Mouse (Mus musculus): ENCODE measurements at regions not wholly inside any gene's neighbourhood (a gene's known extent, or its start where the extent isn't known, plus 50 kb on each side); places are given as distances from the start of the nearest gene placed in this dataset.

DNA sequence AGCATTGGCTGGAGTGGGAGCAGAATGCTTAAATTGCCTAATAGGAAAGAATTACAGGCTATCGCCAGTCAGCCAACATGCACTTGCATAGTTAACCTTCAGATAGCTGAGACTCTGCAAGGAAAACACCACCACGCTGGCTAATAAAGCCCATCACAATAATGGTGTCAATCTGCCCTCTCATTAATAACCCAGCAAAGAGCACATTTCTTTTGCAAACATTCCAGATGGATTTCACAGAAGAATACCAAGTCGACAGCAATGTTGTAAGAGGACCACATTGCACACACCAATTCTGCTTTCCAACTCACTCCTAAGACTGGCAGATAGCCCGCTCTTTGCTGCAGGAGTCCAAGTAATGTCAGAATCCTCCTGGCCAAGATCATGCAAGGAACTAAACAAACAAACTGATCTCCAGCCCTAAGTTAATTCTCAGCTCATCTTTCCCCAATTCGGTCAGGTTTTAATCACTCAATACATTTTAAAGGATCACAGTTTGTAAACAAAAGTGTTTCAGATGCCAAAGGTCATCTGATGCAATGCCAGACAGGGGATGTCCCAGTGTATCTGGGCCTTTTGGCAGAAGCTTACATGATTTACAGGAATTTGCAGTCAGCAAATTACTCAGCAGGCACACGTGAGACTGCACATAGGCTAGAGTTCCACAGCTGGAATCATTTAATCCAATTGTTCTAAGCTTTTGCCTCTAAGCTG, 198.4 kb downstream of the Klf6 start:
- in situ Hi-C loops (cut with MboI; ENCODE audit: low sequenced_read_pairs) = no loop called here

DNA sequence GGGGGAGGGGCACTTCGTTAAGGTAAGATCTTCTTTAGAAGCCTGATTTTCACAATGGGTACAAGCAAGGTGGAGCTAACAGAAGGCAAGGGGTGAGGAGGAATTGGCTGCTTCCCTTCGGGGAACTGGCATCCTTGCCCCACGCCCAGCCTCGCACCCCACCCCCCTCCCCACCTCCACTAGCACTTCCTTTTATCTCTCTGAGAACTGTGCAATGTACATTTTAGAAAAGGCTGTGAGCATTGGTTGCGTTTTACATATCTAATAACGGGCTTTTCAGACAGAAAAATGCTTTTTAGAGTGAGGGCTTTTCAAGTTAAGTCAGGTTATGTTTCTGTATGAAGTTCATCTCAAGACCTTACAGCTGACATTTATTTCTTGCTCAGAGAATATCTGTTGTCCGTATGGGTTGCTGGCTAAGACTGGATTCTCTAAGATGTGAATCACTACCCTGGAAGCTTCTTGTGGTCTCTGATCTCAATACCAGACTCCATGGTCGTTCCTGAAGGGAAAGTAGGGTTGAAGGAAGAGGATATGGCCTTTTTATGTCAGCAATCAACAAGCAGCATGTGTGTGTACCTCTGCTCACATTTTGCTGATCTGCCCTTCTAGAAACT, 199.1 kb downstream of the Klf6 start:
- in situ Hi-C loops (cut with MboI; ENCODE audit: low sequenced_read_pairs) = no loop called here

GRCm38 (mm10) chr13:6062305-6062704, 201.0 kb downstream of the Klf6 start:
- in situ Hi-C loops (cut with MboI; ENCODE audit: low sequenced_read_pairs) = no loop called here

DNA sequence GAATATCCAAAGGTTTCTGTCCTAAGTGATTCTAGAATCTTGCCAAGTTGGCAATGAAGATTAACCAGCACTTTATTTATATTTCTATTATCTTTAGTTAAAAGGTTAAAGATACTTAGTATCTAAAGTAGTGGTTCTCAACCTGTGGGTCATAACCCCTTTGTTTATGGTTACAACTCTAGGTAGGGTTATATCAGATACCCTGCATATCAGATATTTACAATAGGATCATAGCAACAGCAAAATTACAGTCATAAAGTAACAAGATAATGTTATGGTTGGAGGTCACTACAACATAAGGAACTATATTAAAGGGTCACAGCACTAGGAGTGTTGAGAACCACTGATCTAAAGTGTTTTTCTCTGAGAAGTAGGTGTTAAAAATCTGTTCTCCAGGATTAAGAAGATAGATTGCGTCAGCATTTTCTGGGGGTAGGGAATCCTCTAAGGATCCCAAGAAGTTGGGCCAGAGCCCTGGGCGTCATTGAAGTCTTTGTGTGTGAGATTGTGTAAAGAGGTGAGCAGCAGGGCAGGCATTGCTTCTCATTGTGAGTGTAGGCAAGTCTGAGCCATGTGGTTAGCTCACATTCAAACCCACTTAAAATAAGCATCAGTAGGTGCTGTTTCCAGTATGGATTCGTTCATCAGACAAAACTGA, 201.6 kb downstream of the Klf6 start:
- in situ Hi-C loops (cut with MboI; ENCODE audit: low sequenced_read_pairs) = no loop called here

- in situ Hi-C loops (cut with MboI; ENCODE audit: low sequenced_read_pairs) = no loop called here
Measured at GRCm38 (mm10) chr13:6076978-6077825, 215.9 kb downstream of the Klf6 start.

DNA sequence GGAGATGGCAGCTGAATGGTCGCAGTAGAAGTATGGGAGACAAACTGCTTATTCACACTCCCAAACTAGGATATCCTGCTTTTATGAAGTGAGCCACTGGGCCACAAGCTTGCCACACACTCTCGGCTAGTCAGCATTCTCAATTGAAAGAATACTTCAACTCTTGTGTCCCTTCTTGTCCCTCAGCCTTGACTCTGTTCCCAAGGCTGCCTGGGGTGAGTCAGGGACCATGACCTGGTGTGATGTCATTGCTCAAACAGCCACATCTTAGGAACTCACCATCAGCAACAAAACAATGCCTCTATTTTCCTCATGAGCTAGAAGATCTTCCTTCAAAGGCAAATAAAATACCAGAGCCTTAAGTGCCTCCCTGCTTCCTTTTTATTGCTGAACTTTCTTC, 224.6 kb downstream of the Klf6 start:
- in situ Hi-C loops (cut with MboI; ENCODE audit: low sequenced_read_pairs) = no loop called here

GRCm38 (mm10) chr13:6109018-6109657, 247.9 kb downstream of the Klf6 start:
- in situ Hi-C loops (cut with MboI; ENCODE audit: low sequenced_read_pairs) = no loop called here

GRCm38 (mm10) chr13:6119703-6120102, 258.4 kb downstream of the Klf6 start:
- in situ Hi-C loops (cut with MboI; ENCODE audit: low sequenced_read_pairs) = no loop called here

GRCm38 (mm10) chr13:6127311-6127710, 266.0 kb downstream of the Klf6 start:
- in situ Hi-C loops (cut with MboI; ENCODE audit: low sequenced_read_pairs) = no loop called here

- in situ Hi-C loops (cut with MboI; ENCODE audit: low sequenced_read_pairs) = no loop called here
Measured at GRCm38 (mm10) chr13:6128903-6129302, 267.6 kb downstream of the Klf6 start.

DNA sequence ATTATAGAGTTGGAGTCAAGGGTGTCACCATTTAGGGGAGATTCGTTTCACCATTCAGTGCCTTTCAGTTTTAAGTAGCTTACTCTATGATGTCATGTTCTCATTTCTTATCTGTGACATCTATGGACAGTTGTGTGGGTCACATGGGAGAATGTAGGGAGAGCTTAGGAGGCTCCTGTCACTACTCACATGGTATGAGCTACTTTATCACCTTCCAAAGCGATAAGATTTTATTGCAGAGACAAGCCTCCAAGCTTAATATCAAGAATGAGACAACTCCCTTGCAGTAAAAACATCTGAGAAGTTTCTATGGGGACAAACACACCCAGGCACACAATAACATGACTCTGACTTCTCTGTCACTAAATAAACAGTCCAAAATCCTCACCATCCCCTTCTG, 270.1 kb downstream of the Klf6 start:
- in situ Hi-C loops (cut with MboI; ENCODE audit: low sequenced_read_pairs) = no loop called here

DNA sequence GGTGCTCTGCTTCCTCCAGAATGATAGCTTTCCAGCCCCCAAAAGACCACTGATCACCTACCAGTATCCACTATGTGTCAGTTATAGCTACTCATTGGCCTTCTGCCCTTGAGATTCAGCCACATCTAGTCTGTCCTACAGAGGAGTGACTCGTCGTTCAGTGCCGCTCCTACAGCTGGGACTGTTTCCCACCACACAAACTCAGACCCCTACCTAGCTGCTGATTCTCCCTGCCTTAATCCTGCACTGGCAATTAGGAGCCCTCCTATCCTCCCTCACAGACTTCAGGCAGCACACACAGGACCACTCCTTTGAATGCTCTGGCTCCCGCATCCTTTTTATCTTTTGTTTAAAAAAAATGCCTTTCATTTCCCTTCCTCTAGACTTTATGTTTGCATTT, 275.9 kb downstream of the Klf6 start:
- in situ Hi-C loops (cut with MboI; ENCODE audit: low sequenced_read_pairs) = no loop called here

DNA sequence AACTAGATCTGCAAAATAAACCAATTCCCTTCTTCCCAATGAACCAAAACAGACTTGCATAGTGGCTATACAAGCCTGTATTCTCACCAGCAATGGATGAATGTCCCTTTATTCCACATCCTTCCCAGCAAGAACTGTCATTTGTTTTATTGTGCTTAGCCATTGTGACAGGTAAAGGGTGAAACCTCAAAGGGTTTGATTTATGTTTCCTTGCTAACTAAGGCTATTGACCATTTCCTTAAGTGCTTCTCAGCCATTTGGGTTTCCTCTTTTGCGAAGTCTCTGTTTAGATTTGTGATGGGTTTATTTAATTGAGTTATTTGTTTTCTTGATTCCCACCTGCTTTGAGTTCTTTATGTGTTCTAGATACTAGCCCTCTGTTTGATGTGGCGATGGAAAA, 281.5 kb downstream of the Klf6 start:
- in situ Hi-C loops (cut with MboI; ENCODE audit: low sequenced_read_pairs) = no loop called here

DNA sequence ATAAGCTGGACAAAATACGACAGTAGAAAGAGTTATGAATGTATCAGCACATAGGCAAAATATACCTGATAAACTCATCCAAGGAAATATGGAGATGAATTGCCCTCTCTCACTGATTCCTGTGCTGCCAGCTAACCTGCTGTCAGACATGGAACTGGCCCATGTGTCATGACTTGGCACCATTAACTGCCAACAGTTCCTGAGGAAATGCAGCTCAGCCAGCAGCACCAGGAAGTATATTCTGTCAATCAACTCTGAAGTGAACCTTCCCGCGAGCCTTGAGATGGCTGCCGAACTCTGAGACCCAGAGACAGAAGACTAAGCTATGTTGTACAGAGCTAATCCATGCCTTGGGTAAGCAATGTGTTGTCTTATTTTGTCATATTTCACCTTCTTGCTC, 292.4 kb downstream of the Klf6 start:
- in situ Hi-C loops (cut with MboI; ENCODE audit: low sequenced_read_pairs) = no loop called here

GRCm38 (mm10) chr13:6156191-6156590, 294.9 kb downstream of the Klf6 start:
- in situ Hi-C loops (cut with MboI; ENCODE audit: low sequenced_read_pairs) = no loop called here

DNA sequence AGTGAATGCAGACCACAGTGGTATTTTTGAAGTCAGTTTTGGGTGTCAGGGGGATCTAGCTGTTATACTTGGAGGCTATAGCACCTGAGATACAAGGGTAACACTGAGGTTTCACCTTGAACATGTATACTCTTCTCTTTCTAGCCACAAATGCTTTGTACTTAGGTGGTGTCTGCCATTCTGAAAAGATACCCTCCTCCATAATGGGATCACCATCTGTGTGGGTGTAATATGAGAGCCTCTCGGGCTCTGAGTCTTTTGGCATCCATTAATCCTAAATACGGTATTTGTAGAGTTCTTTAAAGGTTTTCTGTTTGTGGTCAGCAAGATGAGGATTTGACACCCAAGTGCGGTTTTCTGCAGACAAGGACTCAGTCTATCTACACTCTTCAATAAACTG, 295.7 kb downstream of the Klf6 start:
- in situ Hi-C loops (cut with MboI; ENCODE audit: low sequenced_read_pairs) = no loop called here

- in situ Hi-C loops (cut with MboI; ENCODE audit: low sequenced_read_pairs) = no loop called here
Measured at GRCm38 (mm10) chr13:6157946-6158345, 296.7 kb downstream of the Klf6 start.

DNA sequence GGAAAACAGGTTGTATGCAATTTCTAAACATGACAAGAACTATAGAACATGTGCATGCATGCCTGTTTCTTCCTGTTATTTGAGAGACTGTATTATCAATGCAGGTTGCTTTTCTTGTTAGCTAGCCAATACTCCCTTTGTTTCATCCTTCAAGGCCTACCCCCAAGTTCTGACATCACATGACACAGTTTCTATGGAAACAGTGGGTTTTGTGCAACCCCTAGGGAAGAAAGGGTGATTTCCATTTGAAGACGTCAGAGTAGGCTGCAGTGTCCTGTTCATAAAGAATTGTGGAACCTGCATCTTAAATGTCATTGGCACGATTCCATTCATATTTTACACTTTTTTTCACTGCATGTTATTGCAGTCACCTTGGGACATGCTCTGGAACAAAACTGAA, 298.1 kb downstream of the Klf6 start:
- in situ Hi-C loops (cut with MboI; ENCODE audit: low sequenced_read_pairs) = no loop called here

DNA sequence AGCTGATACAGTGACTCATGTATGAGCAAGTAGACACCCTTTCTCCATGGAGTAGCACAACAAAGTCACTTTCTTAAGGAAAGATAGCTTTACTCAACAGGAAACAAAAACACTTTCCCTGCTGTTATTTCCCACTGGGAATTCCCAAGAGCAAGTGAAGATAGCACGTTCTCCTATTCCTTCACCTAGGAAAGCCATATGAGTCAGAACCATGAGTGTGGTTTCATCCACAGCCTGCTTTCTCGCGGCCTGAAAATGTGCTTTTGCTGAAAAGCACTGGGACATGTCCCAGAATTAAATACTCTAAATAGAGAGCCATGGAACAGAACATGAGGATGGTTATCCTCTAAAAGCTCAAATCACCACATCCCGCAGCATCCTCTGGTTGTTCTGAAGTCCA, 304.6 kb downstream of the Klf6 start:
- in situ Hi-C loops (cut with MboI; ENCODE audit: low sequenced_read_pairs) = no loop called here

GRCm38 (mm10) chr13:6167055-6167761, 305.9 kb downstream of the Klf6 start:
- in situ Hi-C loops (cut with MboI; ENCODE audit: low sequenced_read_pairs) = no loop called here

All from CH12F3 (cell line).